Mouse (Mus musculus): ENCODE measurements around the gene Zfp472.
"Not testable (repeated sequence)": the region's sequence is repeated elsewhere in the genome, so short reads cannot be mapped to it uniquely, and the experiment has no call there.

Gene Zfp472

DNA sequence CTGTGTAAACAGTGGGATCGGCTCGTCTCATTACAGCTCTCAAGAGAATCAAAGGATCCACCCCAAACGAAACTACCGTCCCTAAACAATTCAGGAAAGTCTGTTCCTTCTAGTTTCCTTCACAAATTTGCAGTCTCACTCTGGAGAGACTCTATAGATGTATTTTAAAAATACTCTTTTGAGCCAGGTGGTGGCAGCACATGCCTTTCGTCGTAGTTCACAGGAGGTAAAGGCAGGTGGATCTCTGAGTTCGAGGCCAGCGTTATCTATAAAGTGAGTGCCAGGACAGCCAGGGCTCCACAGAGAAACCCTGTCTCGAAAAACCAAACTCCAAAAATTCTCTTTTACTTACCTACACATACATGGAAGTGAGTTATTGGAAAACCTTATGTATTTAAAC lies 42.7 kb downstream of the Zfp472 start:
- DNase-seq (ENCODE audit: low spot score in 2 of 2), result no peak

DNA sequence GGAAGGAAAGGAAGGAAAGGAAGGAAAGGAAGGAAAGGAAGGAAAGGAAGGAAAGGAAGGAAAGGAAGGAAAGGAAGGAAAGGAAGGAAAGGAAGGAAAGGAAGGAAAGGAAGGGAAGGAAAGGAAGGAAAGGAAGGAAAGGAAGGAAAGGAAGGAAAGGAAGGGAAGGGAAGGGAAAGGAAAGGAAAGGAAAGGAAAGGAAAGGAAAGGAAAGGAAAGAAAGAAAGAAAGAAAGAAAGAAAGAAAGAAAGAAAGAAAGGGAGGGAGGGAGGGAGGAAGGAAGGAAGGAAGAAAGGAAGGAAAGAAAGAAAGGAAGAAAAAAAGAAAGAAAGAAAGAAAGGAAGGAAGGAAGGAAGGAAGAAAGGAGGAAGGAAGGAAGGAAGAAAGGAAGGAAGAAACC lies 54.8 kb downstream of the Zfp472 start:
- not testable (repeated sequence) for DNase-seq (ENCODE audit: low spot score in 2 of 2)

Data from natural killer cell, adult 2 months (primary cell).